Mouse (Mus musculus): ENCODE results near the gene Sfn.

GRCm38 (mm10) chr4:133634043-133634410 lies 32.1 kb upstream of the Sfn start:
- TF ChIP-seq SRF (IDR thresholded peaks at IDR 0.05; ENCODE audit: control insufficient read depth, insufficient read length, low read depth) = no peak
- TF ChIP-seq CEBPB (IDR thresholded peaks at IDR 0.05; ENCODE audit: insufficient read depth, poor library complexity, severe bottlenecking) = no peak
- TF ChIP-seq USF1 (IDR thresholded peaks at IDR 0.05; ENCODE audit: low read depth) = no peak
- no peak for TF ChIP-seq MYOD1 (IDR thresholded peaks at IDR 0.05; ENCODE audit: control insufficient read depth in 1 of 3, insufficient read length in 2 of 3, low read depth in 2 of 3)
- no peak for TF ChIP-seq POLR2A (IDR thresholded peaks at IDR 0.05; ENCODE audit: insufficient read length, low read depth)

Data from myocyte (in vitro differentiated cells).